In the genomic region with DNA sequence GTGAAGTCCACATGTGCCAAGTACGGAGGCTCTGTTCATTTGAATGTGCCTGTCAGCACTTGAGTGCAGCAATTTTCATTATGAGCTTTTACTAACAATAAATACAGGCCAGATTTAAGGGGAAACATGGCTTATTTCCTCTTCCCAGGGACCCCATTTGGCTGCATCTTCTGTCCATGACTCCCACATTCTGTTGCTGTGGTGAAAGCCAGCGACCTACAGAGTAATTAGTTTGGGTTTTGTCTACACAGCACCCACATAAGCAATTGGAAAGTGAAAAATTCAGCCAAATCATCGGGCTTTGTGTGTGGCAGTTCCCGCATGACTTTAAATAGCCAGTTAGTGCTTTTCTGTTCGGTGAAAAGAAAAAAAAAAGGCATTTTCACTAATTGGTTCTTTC, we compare ENCODE assay signal across 26 mouse cellular contexts.
DNase-seq lines count a peak whose midpoint lies in the region; ATAC-seq and TF ChIP-seq lines count a peak whose summit lies in the region.
"Had no signal": no experiment of that assay in that cellular context is flagged by ENCODE, and none has a peak within 500 bp of the region (broad histone marks: within the 10 kb centered on the region; RNA-seq: fewer than 3 reads in every experiment).

No protein-coding gene starts in this region.

- H3K27ac ChIP-seq in forebrain, embryonic 14.5 days (ENCODE audit: low read depth, low read length): no peak overlapping the region
- no peak overlapping the region for H3K27ac ChIP-seq in forebrain, embryonic 11.5 days (ENCODE audit: low read depth, low read length)
- no peak overlapping the region for H3K27ac ChIP-seq in MEL (ENCODE audit: control insufficient read depth, low read depth, low read length)
- H3K27ac ChIP-seq in kidney, embryonic 16.5 days (ENCODE audit: low read length): no peak overlapping the region
- H3K27ac ChIP-seq: embryonic facial prominence, embryonic 10.5 days; embryonic facial prominence, embryonic 13.5 days; heart, adult 2 months; heart, embryonic 10.5 days; heart, embryonic 13.5 days; hindbrain, embryonic 12.5 days; hindbrain, embryonic 15.5 days; intestine, embryonic 15.5 days had no signal

- no peak for TF ChIP-seq RAD21 in MEL (IDR thresholded peaks at IDR 0.05; ENCODE audit: low read depth, low read length)

- DNase-seq in forebrain, embryonic 14.5 days (ENCODE audit: low spot score): peak; percentile 49
- DNase-seq in forebrain, embryonic 11.5 days (ENCODE audit: low spot score): no peak
- DNase-seq in MEL (ENCODE audit: low read depth, low spot score): peak; percentile 2
- peak; percentile 55 for DNase-seq in brain, embryonic 14.5 days (ENCODE audit: low read depth)
- peak; percentile 26 for DNase-seq in induced T-regulatory cell, adult 2 months (ENCODE audit: low read depth)
- no peak for DNase-seq in cerebellum, postnatal 36 days
- DNase-seq: adrenal gland, postnatal 10 days; cerebellum, adult 11 months; cerebellum, adult 2 months; cerebellum, adult 9-11 months; cerebellum, postnatal 25 days; gastrocnemius, postnatal 25 days; heart, postnatal 14 days; kidney, adult 11 months; kidney, adult 8-10 months had no signal

- no peak overlapping the region for H3K4me2 ChIP-seq in forebrain, embryonic 14.5 days (ENCODE audit: low read length)
- H3K4me2 ChIP-seq in forebrain, embryonic 11.5 days (ENCODE audit: low read depth, low read length, severe bottlenecking): no peak overlapping the region
- H3K4me2 ChIP-seq in kidney, embryonic 16.5 days (replicated peaks; ENCODE audit: low read depth, low read length): no peak overlapping the region
- H3K4me2 ChIP-seq: embryonic facial prominence, embryonic 13.5 days; hindbrain, embryonic 12.5 days; hindbrain, embryonic 15.5 days; intestine, embryonic 15.5 days had no signal

- H3K36me3 ChIP-seq in forebrain, embryonic 14.5 days (ENCODE audit: control insufficient read depth, insufficient read depth, low read length): no peaks in the 10 kb centered on the region
- H3K36me3 ChIP-seq in forebrain, embryonic 11.5 days (ENCODE audit: control insufficient read depth, insufficient read depth, low read length): no peaks in the 10 kb centered on the region
- peaks cover 0 to 2% of the 10 kb centered on the region in 2 experiments; a peak in 1 of 4 replicates for H3K36me3 ChIP-seq in MEL (ENCODE audit: control insufficient read depth in 1 of 2, insufficient read depth in 2 of 2, low read length in 2 of 2)
- no peaks in the 10 kb centered on the region for H3K36me3 ChIP-seq in kidney, embryonic 16.5 days (ENCODE audit: insufficient read depth, low read length)
- H3K36me3 ChIP-seq: embryonic facial prominence, embryonic 10.5 days; embryonic facial prominence, embryonic 13.5 days; G1E; heart, embryonic 10.5 days; heart, embryonic 13.5 days; hindbrain, embryonic 12.5 days; hindbrain, embryonic 15.5 days; intestine, embryonic 15.5 days had no signal

- no peaks in the 10 kb centered on the region for H3K4me1 ChIP-seq in forebrain, embryonic 14.5 days (ENCODE audit: control insufficient read depth, insufficient read depth, low read length)
- no peaks in the 10 kb centered on the region for H3K4me1 ChIP-seq in forebrain, embryonic 11.5 days (replicated peaks; ENCODE audit: control insufficient read depth, insufficient read depth, low read length)
- peaks cover 0 to 6% of the 10 kb centered on the region in 2 experiments; a peak in 1 of 4 replicates for H3K4me1 ChIP-seq in MEL (ENCODE audit: control insufficient read depth in 1 of 2, insufficient read depth in 2 of 2, low read length in 2 of 2)
- H3K4me1 ChIP-seq in kidney, embryonic 16.5 days (ENCODE audit: insufficient read depth, low read length): no peaks in the 10 kb centered on the region
- H3K4me1 ChIP-seq: embryonic facial prominence, embryonic 13.5 days; heart, embryonic 10.5 days; hindbrain, embryonic 12.5 days; hindbrain, embryonic 15.5 days; intestine, embryonic 15.5 days had no signal

- H3K79me2 ChIP-seq in MEL (ENCODE audit: control insufficient read depth, insufficient read depth, low read length, poor library complexity): no peaks in the 10 kb centered on the region

- 0 out of 2 replicates have a peak, but pooled peaks have one; percentile 15 for ATAC-seq in forebrain, embryonic 14.5 days
- no peak for ATAC-seq in forebrain, embryonic 11.5 days (replicated peaks; ENCODE audit: low FRiP score)
- ATAC-seq in kidney, embryonic 16.5 days (ENCODE audit: low FRiP score, low TSS enrichment): no peak
- ATAC-seq: intestine, embryonic 15.5 days had no signal

- TF ChIP-seq CTCF in MEL (IDR thresholded peaks at IDR 0.05 in 2 of 3, conservative IDR thresholded peaks at IDR 0.05 in 1 of 3; ENCODE audit: control insufficient read depth in 1 of 3, insufficient read depth in 1 of 3, low read depth in 2 of 3, low read length in 3 of 3, poor library complexity in 1 of 3, severe bottlenecking in 1 of 3): no peak
- no peak for TF ChIP-seq CTCF in brain, embryonic 14.5 days (IDR thresholded peaks at IDR 0.05; ENCODE audit: borderline replicate concordance, extremely low read depth, insufficient read depth, insufficient read length)

- H3K9ac ChIP-seq in forebrain, embryonic 14.5 days (ENCODE audit: low read length): no peak overlapping the region
- H3K9ac ChIP-seq in forebrain, embryonic 11.5 days (ENCODE audit: low read length): no peak overlapping the region
- no peak overlapping the region for H3K9ac ChIP-seq in MEL (ENCODE audit: control insufficient read depth, low read depth, low read length, poor library complexity, severe bottlenecking)
- no peak overlapping the region for H3K9ac ChIP-seq in kidney, embryonic 16.5 days (replicated peaks; ENCODE audit: low read length)
- H3K9ac ChIP-seq: embryonic facial prominence, embryonic 13.5 days; heart, embryonic 13.5 days; hindbrain, embryonic 12.5 days; hindbrain, embryonic 15.5 days; intestine, embryonic 15.5 days had no signal

- no peak overlapping the region for H3K4me3 ChIP-seq in forebrain, embryonic 14.5 days (ENCODE audit: low read depth, low read length)
- H3K4me3 ChIP-seq in forebrain, embryonic 11.5 days (ENCODE audit: low read depth, low read length): no peak overlapping the region
- H3K4me3 ChIP-seq in MEL (ENCODE audit: control insufficient read depth in 1 of 2, insufficient read depth in 1 of 2, low read depth in 2 of 2, low read length in 2 of 2): no peak overlapping the region
- H3K4me3 ChIP-seq in kidney, embryonic 16.5 days (ENCODE audit: low read length): no peak overlapping the region
- H3K4me3 ChIP-seq: embryonic facial prominence, embryonic 10.5 days; embryonic facial prominence, embryonic 13.5 days; heart, adult 2 months; heart, embryonic 10.5 days; heart, embryonic 13.5 days; hindbrain, embryonic 12.5 days; hindbrain, embryonic 15.5 days; intestine, embryonic 15.5 days had no signal

- TF ChIP-seq POLR2A in MEL (IDR thresholded peaks at IDR 0.05; ENCODE audit: control insufficient read depth in 1 of 2, insufficient read depth in 1 of 2, low read depth in 1 of 2, low read length in 2 of 2, poor library complexity in 1 of 2): no peak
- TF ChIP-seq POLR2A in brain, embryonic 14.5 days (IDR thresholded peaks at IDR 0.05; ENCODE audit: borderline replicate concordance, extremely low read depth, insufficient read depth, insufficient read length, poor library complexity, severe bottlenecking): no peak

- 12% methylated on average over 5 of the region's 5 CpGs for WGBS in forebrain, embryonic 14.5 days
- 50% methylated on average over 5 of the region's 5 CpGs for WGBS in forebrain, embryonic 11.5 days
- 87% methylated on average over 5 of the region's 5 CpGs for WGBS in kidney, embryonic 16.5 days

- no peaks in the 10 kb centered on the region for H3K9me3 ChIP-seq in forebrain, embryonic 14.5 days (replicated peaks; ENCODE audit: control insufficient read depth, low read length)
- H3K9me3 ChIP-seq in forebrain, embryonic 11.5 days (ENCODE audit: control insufficient read depth, low read length): no peaks in the 10 kb centered on the region
- no peaks in the 10 kb centered on the region for H3K9me3 ChIP-seq in MEL (replicated peaks; ENCODE audit: insufficient read depth, low read length)
- no peaks in the 10 kb centered on the region for H3K9me3 ChIP-seq in kidney, embryonic 16.5 days (ENCODE audit: low read length)
- H3K9me3 ChIP-seq: embryonic facial prominence, embryonic 10.5 days; embryonic facial prominence, embryonic 13.5 days; G1E; heart, embryonic 10.5 days; heart, embryonic 13.5 days; hindbrain, embryonic 12.5 days; hindbrain, embryonic 15.5 days; intestine, embryonic 15.5 days had no signal

- H3K27me3 ChIP-seq in forebrain, embryonic 14.5 days (replicated peaks; ENCODE audit: control insufficient read depth, insufficient read depth, low read length): no peaks in the 10 kb centered on the region
- H3K27me3 ChIP-seq in forebrain, embryonic 11.5 days (ENCODE audit: control insufficient read depth, insufficient read depth, low read length): no peaks in the 10 kb centered on the region
- no peaks in the 10 kb centered on the region for H3K27me3 ChIP-seq in MEL (ENCODE audit: control insufficient read depth in 1 of 2, insufficient read depth in 2 of 2, low read length in 2 of 2)
- H3K27me3 ChIP-seq in kidney, embryonic 16.5 days (ENCODE audit: insufficient read depth, low read length): no peaks in the 10 kb centered on the region
- H3K27me3 ChIP-seq: CH12.LX; embryonic facial prominence, embryonic 13.5 days; heart, embryonic 13.5 days; hindbrain, embryonic 12.5 days; hindbrain, embryonic 15.5 days; intestine, embryonic 15.5 days had no signal

- TF ChIP-seq EP300 in MEL (IDR thresholded peaks at IDR 0.05; ENCODE audit: low read depth in 1 of 2, low read length in 2 of 2): no peak

TF ChIP-seq in MEL, 35 proteins besides CTCF, POLR2A, EP300 and RAD21 (continues in another document):
- TF ChIP-seq USF2 (IDR thresholded peaks at IDR 0.05; ENCODE audit: borderline replicate concordance in 1 of 2, insufficient read depth in 1 of 2, low read depth in 1 of 2, low read length in 2 of 2) (no peak), ZNF384 (IDR thresholded peaks at IDR 0.05; ENCODE audit: low read depth, low read length) (no peak), HCFC1 (IDR thresholded peaks at IDR 0.05; ENCODE audit: low read depth, low read length) (no peak), NELFE (IDR thresholded peaks at IDR 0.05; ENCODE audit: low read depth, low read length) (no peak), CHD1 (IDR thresholded peaks at IDR 0.05; ENCODE audit: low read depth, low read length) (no peak), POLR2AphosphoS5 (IDR thresholded peaks at IDR 0.05; ENCODE audit: borderline replicate concordance, low read depth, low read length) (no peak), GABPA (IDR thresholded peaks at IDR 0.05; ENCODE audit: low read depth, low read length) (no peak), RCOR1 (IDR thresholded peaks at IDR 0.05; ENCODE audit: low read depth, low read length) (no peak), GATA1 (IDR thresholded peaks at IDR 0.05; ENCODE audit: low read depth, low read length) (no peak), MYB (IDR thresholded peaks at IDR 0.05; ENCODE audit: low read depth, low read length) (no peak), UBTF (IDR thresholded peaks at IDR 0.05; ENCODE audit: borderline replicate concordance, insufficient read depth, low read depth, low read length) (no peak), MAX (IDR thresholded peaks at IDR 0.05; ENCODE audit: low read length) (no peak), ZKSCAN1 (IDR thresholded peaks at IDR 0.05; ENCODE audit: low read depth, low read length) (no peak)

Comparison
In these comparisons a context has a peak if more than half of its experiments do, and no peak if none do; other contexts are left out.
1. DNase-seq: peak in forebrain, embryonic 14.5 days (single experiment), MEL (single experiment), brain, embryonic 14.5 days (single experiment) and induced T-regulatory cell, adult 2 months (single experiment); none in forebrain, embryonic 11.5 days (single experiment) and cerebellum, postnatal 36 days (0 of 2).